Mouse (Mus musculus) thymus, adult 2 months (tissue): ENCODE data around the gene Maea. TPM values are rescaled to one million over a fixed set of nuclear protein-coding genes. Genes with fewer than 3 reads are reported as not detected.

Source experiments
- DNase-seq: peaks from one replicate; pipeline ENCODE4 v3.0.0; 2021
- H3K27ac ChIP-seq: fragments of 200-500 bp; 2 replicates; pipeline ENCODE4 v1.5.1; 2012; ENCODE audit warnings: low read length, control low read depth; ENCODE audit not compliant: control insufficient read depth, insufficient read depth
- H3K27me3 ChIP-seq: fragments of 200-500 bp; 2 replicates; pipeline ENCODE4 v1.6.1; 2012; ENCODE audit warnings: mild to moderate bottlenecking, low read length, moderate library complexity, mixed read lengths; ENCODE audit not compliant: control insufficient read depth, insufficient read depth
- H3K36me3 ChIP-seq: fragments of 200-500 bp; 2 replicates; pipeline ENCODE4 v1.6.1; 2012; ENCODE audit warnings: mild to moderate bottlenecking, low read length, moderate library complexity; ENCODE audit not compliant: control insufficient read depth, insufficient read depth
- H3K4me1 ChIP-seq: fragments of 200-500 bp; replicated peaks from 2 replicates; pipeline ENCODE4 v1.6.1; 2012; ENCODE audit warnings: low read length; ENCODE audit not compliant: control insufficient read depth, insufficient read depth
- H3K4me3 ChIP-seq: fragments of 200-500 bp; 2 replicates; pipeline ENCODE4 v1.5.1; 2012; ENCODE audit warnings: mild to moderate bottlenecking, low read length, control low read depth, moderate library complexity; ENCODE audit not compliant: control insufficient read depth, insufficient read depth
- CTCF ChIP-seq: fragments of 200-500 bp; IDR thresholded peaks from 2 replicates; pipeline ENCODE4 v1.5.1; 2012; ENCODE audit warnings: mild to moderate bottlenecking, control low read depth, low read length, moderate library complexity, borderline replicate concordance; ENCODE audit not compliant: control insufficient read depth, poor library complexity, insufficient read depth; ENCODE audit errors: extremely low read depth
- POLR2A ChIP-seq: fragments of 200-500 bp; IDR thresholded peaks from 2 replicates; pipeline ENCODE4 v1.6.1; 2012; ENCODE audit warnings: mild to moderate bottlenecking, low read length, control low read depth, moderate library complexity; ENCODE audit not compliant: control insufficient read depth, poor library complexity, insufficient read depth; ENCODE audit errors: extremely low read depth
- WGBS: fragments of 180-500 bp; shearing (Covaris S2); methylation state at CpG from one replicate; pipeline ENCODE4 v1.1.7; 2018; 5-methylcytosine and 5-hydroxymethylcytosine counted together
- polyA plus RNA-seq: library from polyadenylated mRNA; depleted of rRNA; stranded (reverse); fragments of >200 nt; gene quantifications from 2 replicates; pipeline ENCODE4 v1.2.3, GENCODE M21; 2012

Gene Maea
- polyA plus RNA-seq, 1 experiment: 130 TPM

- Histone ChIP-seq H3K4me3 (no peak overlapping the region), H3K4me1 (no peaks in the 10 kb centered on the region), H3K36me3 (no peaks in the 10 kb centered on the region), H3K27me3 (no peaks in the 10 kb centered on the region), H3K27ac (no peak overlapping the region)
- no peak for DNase-seq
- TF ChIP-seq POLR2A (no peak), CTCF (no peak)
These were observed 8.3 kb downstream of the Maea start for GRCm38 (mm10) chr5:33343571-33343970.

DNA sequence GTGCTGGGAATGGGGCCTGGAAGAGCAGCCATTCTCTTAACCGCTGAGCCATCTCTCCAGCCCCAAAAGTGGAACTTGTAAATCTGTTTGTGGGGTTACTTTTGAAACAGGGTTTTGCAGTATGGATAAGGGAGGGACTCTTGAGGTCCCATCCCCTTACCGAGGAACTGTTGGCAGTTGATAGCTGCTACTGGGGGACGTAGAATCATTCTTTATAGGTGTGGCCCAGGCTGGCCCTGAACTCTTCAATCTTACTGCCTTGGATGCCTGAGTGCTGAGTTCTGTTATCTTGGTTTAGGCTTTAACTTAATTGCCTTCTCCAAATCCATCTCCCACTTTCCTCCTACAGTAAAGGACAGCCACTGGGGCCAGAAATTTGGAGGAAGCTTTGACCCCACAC, 8.8 kb downstream of the Maea start:
- Histone ChIP-seq H3K36me3 (no peaks in the 10 kb centered on the region), H3K27me3 (no peaks in the 10 kb centered on the region), H3K4me1 (no peaks in the 10 kb centered on the region), H3K27ac (no peak overlapping the region), H3K4me3 (no peak overlapping the region)
- TF ChIP-seq POLR2A (no peak), CTCF (no peak)
- DNase-seq: no peak
- WGBS: 95% methylated on average over 3 of the region's 3 CpGs

DNA sequence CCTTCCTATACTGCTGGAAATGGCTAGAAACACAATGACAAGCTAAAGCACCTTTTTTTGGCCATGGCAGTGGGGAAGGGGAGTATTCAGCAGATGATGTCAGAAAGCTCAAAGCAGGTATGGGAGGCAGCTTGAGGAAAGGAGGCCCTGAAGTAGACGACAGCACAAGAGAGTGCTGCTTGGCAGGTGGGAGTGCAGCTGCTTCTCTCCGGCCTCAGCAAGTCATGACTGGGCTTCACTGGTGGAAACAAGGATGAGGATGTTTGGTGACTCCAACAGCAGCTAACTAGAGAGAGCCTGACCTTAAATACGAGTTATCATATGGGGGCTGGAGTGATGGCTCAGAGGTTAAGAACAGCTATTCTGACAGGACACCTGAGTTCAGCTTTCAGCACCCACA, 12.3 kb downstream of the Maea start:
- WGBS: 70% methylated on average over 3 of the region's 3 CpGs
- H3K4me1 ChIP-seq: peaks cover 3% of the 10 kb centered on the region
- H3K27me3 ChIP-seq: no peaks in the 10 kb centered on the region
- H3K36me3 ChIP-seq: no peaks in the 10 kb centered on the region
- DNase-seq: no peak
- H3K4me3 ChIP-seq: no peak overlapping the region
- TF ChIP-seq CTCF: no peak
- TF ChIP-seq POLR2A: no peak
- H3K27ac ChIP-seq: no peak overlapping the region

GRCm38 (mm10) chr5:33349205-33349604, 13.9 kb downstream of the Maea start:
- peaks cover 3% of the 10 kb centered on the region for H3K4me1 ChIP-seq
- 98% methylated on average over 5 of the region's 5 CpGs for WGBS
- no peaks in the 10 kb centered on the region for H3K36me3 ChIP-seq
- DNase-seq: no peak
- TF ChIP-seq CTCF (no peak), POLR2A (no peak)
- no peak overlapping the region for H3K27ac ChIP-seq
- no peaks in the 10 kb centered on the region for H3K27me3 ChIP-seq
- H3K4me3 ChIP-seq: no peak overlapping the region

- no peak for DNase-seq
- H3K4me1 ChIP-seq: peaks cover 3% of the 10 kb centered on the region
- H3K4me3 ChIP-seq: no peak overlapping the region
- no peaks in the 10 kb centered on the region for H3K36me3 ChIP-seq
- H3K27ac ChIP-seq: no peak overlapping the region
- no peaks in the 10 kb centered on the region for H3K27me3 ChIP-seq
- 72% methylated on average over 4 of the region's 4 CpGs for WGBS
- TF ChIP-seq POLR2A (no peak), CTCF (no peak)
These were observed 14.4 kb downstream of the Maea start for GRCm38 (mm10) chr5:33349706-33350105.

- Histone ChIP-seq H3K36me3 (no peaks in the 10 kb centered on the region), H3K27me3 (no peaks in the 10 kb centered on the region), H3K4me1 (peaks cover 3% of the 10 kb centered on the region), H3K27ac (no peak overlapping the region), H3K4me3 (no peak overlapping the region)
- no peak for TF ChIP-seq CTCF
- TF ChIP-seq POLR2A: no peak
- 50% methylated on average over 3 of the region's 3 CpGs for WGBS
- DNase-seq: no peak
These were observed 16.4 kb downstream of the Maea start for GRCm38 (mm10) chr5:33351556-33352272.

- Histone ChIP-seq H3K27me3 (no peaks in the 10 kb centered on the region), H3K27ac (no peak overlapping the region), H3K4me1 (peaks cover 3% of the 10 kb centered on the region), H3K36me3 (no peaks in the 10 kb centered on the region), H3K4me3 (no peak overlapping the region)
- WGBS: 20% methylated on average over 8 of the region's 8 CpGs
- DNase-seq: no peak
- TF ChIP-seq CTCF: no peak
- no peak for TF ChIP-seq POLR2A
These were observed 16.9 kb downstream of the Maea start for GRCm38 (mm10) chr5:33352273-33352645.
